Mouse (Mus musculus) T-helper 2 cell (primary cell): ENCODE measurements at regions not wholly inside any gene's neighbourhood (a gene's known extent, or its start where the extent isn't known, plus 50 kb on each side); places are given as distances from the start of the nearest gene placed in this dataset.

Source experiments
- in situ Hi-C: fragments of 300-600 bp; cut with MboI, MseI; formaldehyde crosslinking; loops from one replicate; pipeline ENCODE4 v1.15.1; 2025; ENCODE audit warnings: high pct_unique_total_duplicates

DNA sequence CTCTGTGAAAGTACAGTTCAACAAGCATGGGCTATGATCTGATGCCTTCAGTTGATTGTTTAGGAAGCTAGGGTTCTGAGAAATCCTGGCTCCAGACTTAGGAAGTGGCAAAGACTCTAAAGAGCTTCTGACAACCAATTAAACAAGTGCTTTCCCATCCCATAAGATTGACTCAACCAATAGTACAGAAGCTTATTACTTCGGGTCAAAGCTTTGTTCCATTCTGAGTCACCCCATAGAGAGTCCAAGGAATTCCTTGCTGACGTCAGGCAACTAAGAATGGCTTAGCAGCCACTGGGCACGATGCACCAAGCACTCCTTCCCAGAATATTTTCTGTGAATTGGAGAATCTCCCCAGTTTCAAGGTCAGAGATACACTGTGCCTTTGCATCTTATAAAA, 59.0 kb upstream of the Ntm start:
- in situ Hi-C loops, result no loop called here

- in situ Hi-C loops, result no loop called here
These were observed 62.3 kb upstream of the Ntm start for GRCm38 (mm10) chr9:30025275-30025674.

- in situ Hi-C loops, result no loop called here
These were observed 64.0 kb upstream of the Ntm start for GRCm38 (mm10) chr9:30026939-30027338.

DNA sequence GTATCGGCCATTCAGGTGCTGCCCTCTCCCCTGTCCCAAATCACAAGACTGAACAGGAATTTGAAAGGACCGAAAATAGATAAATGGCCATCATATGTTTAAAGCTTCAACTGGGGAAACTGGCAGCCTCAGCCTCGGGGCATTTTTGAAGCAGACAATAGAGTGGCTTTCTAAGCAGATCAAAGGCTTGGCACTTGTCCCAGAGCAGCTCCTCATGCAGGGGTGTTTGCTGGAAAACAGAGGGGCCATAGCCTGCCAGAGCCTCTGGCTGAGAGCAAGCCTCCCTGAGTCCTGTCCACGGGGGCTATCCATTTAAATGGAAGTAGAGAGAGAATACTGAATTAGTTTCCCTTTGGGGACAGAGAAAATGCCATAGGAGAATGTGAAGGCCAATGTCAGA, 77.5 kb upstream of the Ntm start:
- in situ Hi-C loops, result no loop called here

DNA sequence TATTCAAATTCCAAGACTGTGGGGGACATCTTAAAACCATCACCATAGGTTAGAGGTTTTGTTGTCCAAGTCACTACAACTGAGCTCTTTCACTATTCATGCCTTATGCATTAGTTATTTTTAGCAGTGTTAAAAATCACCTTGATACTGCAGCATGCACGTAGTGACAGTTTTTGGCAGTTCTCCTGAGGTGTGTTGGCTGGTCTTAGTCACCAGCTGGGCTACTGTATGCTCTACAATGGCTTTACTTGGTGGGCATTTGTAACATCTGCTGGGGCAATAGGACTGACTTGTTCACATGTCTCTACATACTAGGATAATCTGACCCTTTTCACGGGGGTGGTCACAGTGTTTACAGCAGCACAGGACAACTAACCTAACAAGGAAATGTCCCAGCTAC, 101.6 kb upstream of the Ntm start:
- in situ Hi-C loops, result no loop called here

DNA sequence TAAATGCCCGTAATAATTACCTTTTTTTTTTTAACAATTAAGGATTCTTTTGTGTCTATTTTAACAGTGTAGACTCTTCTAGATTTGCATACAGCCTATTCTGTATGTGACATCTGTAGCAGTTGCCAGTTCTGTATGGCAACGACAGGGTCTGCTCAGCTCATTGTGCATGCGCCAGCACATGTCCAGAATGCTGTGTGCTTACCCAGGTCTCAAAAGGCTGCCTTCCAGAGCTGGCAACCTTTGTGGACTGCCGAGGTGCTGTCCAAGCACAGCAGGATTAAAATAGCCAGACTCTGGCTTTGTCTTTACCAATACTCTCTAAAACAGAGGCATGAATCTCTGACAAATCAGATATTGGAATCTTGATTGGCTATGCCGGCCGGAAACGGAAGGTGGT, 105.0 kb upstream of the Ntm start:
- in situ Hi-C loops, result no loop called here

- in situ Hi-C loops, result no loop called here
These were observed 112.3 kb upstream of the Ntm start for GRCm38 (mm10) chr9:30075233-30075632.

DNA sequence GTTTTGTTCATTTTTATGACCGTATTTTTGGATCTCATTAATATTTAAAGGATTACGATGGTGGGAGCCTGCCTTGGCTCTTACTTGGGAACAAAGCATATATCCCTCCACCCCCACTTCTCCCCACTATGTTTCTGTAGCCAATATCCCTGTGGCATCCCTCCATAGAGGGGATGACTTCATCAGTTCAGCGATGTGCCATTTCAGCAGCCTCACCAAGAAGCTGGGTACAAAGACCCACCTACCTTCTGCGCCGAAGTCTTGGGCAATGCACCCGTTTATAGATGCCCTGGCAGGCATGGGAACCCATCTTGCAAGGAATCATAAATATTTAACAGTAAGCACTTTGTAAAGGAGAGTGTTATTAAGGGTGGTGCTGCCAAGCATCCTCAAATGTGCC, 113.1 kb upstream of the Ntm start:
- in situ Hi-C loops, result no loop called here

DNA sequence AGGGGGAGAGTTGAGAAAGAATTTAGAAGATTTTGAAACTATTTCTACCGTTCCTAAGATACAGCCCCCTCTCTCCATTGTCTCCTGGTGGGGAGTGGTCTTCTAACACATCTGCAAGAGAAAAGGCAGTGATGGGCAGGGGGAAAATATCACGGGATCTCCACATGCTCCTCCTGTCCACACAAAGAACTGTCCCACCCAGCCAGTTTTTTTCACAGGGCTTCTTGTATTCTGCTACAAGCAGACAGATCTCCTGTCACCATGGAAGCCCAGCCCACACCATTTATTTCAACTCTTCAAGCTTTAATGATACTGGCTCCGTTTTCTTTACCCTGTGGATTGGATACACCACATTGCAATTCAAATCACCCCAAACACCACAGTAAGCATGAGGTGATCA, 113.5 kb upstream of the Ntm start:
- in situ Hi-C loops, result no loop called here

DNA sequence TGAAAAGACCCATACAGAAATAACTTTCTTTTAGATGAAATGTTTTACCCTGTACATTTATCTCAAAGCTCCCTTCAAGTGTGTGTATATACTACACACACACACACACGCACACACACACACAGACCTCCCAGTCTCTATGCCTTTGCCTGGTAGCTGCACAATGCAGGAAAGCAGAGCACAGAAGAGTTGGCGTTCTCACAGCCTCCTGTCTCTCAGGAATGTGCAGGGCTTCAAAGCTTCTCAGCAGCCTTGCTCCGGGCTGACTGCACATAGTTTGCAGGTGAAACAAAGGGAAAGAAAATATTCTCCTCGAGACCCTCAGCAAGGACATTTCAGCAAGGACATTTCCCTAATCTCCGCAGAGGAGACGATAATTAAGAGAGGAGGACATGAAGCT, 139.0 kb upstream of the Ntm start:
- in situ Hi-C loops, result no loop called here

GRCm38 (mm10) chr9:30122371-30122770, 159.4 kb upstream of the Ntm start:
- in situ Hi-C loops, result no loop called here

GRCm38 (mm10) chr9:30129151-30129550, 166.2 kb upstream of the Ntm start:
- in situ Hi-C loops, result no loop called here

DNA sequence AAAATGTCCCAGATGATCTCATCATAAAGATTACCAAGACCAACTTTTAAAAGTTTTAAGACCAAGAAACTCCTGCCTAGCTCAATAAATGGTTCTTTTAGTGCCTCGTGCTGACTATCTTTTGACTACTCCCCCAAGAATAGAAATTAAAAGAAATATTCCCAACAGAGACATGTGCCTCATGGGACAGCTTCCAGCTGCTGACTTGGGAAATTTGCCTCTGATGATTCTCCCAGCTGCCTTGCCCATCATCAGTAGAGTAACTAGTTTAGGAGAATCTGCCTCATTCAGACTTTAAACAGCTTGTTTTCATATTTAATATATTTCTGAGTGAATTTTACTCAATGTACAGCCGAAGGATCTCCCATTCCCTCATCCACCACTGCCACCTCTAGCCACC, 168.7 kb upstream of the Ntm start:
- in situ Hi-C loops, result no loop called here

GRCm38 (mm10) chr9:30134303-30134702, 171.4 kb upstream of the Ntm start:
- in situ Hi-C loops, result no loop called here

- in situ Hi-C loops, result no loop called here
These were observed 174.8 kb upstream of the Ntm start for GRCm38 (mm10) chr9:30137611-30138287.

GRCm38 (mm10) chr9:30140188-30140587, 177.2 kb upstream of the Ntm start:
- in situ Hi-C loops, result no loop called here

DNA sequence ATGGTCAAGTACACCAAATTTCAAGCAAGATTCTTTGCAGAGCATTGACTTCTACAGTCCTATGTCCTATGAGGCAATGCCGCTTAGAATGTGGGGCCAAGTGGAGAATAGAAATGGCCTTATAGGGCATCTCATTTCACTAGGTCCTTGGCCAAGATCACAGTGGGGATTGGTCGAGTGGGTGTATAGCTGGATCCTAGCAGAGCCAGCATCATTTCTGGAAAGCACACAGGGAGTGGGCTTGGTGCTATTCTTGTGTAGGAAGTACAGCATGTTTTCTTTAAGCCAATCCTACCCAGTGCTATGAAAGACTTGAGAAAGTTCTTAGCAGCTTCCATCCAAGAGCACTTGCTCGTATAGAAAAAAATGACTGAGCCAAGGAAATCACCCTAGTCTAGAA, 178.2 kb upstream of the Ntm start:
- in situ Hi-C loops, result no loop called here

DNA sequence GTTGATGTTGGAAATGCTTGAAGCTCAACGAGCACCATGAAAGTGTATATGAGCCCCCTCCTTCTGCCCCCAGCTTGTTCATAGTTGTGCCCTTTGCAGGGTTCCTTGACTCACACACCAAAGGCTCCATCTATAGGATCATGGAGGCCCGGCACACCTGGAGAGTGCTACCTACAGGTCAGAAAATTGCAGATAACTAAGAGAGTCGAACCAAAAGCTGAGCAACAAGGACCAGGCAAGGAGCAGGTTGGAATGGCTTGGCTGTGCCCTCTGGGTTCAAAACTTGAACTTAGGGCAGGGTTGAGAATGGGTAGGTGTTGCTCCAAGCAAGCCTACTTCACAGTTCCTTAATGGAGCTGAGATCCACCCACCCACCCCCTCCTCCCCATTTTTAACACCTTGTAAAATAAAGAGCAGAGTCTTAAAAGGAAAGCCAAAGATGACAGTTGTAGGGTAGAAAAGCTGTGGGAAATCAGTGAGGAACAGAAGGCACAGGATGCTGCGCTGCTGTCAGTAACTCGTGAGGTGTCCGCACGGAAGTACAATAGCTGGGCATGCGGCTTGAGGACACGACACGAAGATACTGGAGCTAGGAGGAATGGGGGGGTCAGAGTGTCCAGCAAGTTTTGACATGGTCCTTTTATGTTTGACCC, 180.0 kb upstream of the Ntm start:
- in situ Hi-C loops, result no loop called here

DNA sequence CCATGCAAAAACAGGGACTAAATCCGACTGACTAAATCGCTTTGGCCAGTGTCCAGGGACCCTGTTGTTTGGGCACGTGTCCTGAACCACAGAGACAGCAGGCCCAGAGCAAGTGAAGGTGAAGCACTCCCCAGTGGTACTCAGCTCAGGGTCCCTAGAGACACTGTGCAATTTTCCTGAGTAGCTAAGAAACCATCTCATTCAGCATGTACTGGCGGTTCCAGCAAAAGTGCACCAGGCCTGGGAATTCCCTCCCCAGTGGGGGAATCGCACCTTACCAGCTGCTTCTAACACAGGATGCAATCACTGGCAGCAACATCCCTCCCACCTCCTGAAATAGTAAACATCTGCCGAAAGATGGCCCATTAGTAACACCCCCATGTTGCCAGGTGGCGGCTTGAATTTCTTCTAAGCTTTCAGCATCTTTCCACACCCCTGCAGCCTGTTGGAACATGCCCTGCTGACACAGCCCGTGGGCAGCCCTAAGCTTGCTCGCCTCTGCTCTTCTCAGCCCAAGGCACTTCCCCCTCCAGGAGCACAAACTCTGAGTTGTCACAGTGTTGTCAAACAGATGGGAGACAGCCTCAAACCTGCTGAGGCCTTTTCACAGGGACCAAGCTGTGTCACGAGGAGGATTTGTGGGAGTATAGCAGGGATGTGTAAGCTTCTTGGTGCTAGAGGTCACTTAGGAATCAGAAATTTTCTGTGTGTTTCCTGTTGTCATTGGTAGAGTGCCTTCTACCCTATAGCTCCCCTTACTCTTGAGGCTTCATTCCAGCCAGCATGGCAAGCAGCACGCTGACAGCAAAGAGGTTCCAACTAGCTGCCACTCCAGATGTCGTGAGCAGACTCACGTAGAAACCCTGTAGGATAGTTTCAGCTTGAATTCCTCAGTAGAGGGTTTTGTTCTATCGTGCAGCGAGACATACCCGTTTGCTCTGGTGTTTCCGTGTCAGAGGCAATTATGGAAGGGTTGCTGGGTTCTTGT, 186.8 kb upstream of the Ntm start:
- in situ Hi-C loops, result no loop called here

GRCm38 (mm10) chr9:30151173-30151572, 188.2 kb upstream of the Ntm start:
- in situ Hi-C loops, result no loop called here

GRCm38 (mm10) chr9:30166235-30166752, 203.4 kb upstream of the Ntm start:
- in situ Hi-C loops, result no loop called here

GRCm38 (mm10) chr9:30167223-30167622, 204.3 kb upstream of the Ntm start:
- in situ Hi-C loops, result no loop called here
